Mouse (Mus musculus): ENCODE data around the gene Map7d1.

DNA sequence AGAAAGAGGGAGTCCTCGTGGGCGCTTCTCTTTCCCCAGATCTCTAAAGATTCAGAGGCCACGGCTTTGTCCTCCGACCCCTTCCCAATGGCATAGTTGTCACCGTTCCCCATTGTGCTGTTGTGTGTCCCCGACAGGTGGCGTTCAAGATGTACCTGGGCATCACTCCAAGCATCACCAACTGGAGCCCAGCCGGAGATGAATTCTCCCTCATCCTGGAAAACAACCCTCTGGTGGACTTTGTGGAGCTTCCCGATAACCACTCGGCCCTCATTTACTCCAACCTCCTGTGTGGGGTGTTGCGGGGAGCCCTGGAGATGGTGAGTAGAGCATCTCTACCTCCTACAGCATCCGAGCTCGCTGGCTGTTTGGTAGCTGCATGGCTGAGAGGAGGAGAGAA lies 17.6 kb upstream of the Map7d1 start:
- no peak for TF ChIP-seq CTCF (conservative IDR thresholded peaks at IDR 0.05; ENCODE audit: low read length)
- no peak for TF ChIP-seq NANOG (IDR thresholded peaks at IDR 0.05; ENCODE audit: borderline replicate concordance, low read length)
- TF ChIP-seq POU5F1 (IDR thresholded peaks at IDR 0.05; ENCODE audit: borderline replicate concordance, low read length) = no peak

Measured in E14TG2a.4 (cell line).